Mouse (Mus musculus): ENCODE data around the gene Exoc6.

- no peak for TF ChIP-seq POLR2A (IDR thresholded peaks at IDR 0.05; ENCODE audit: extremely low read depth, insufficient read depth, low read length)
- no peak for TF ChIP-seq CTCF (IDR thresholded peaks at IDR 0.05; ENCODE audit: low read depth, low read length)
Observed at GRCm38 (mm10) chr19:37545231-37545630, 5.0 kb upstream of the Exoc6 start.
